19 mouse cellular contexts compared by ENCODE assay signal in genomic region chr3:136247331-136247730, GRCm38 (mm10).
A peak's percentile ranks its signal among the peaks of the same experiment; 100 is the strongest.
DNase-seq lines count a peak whose midpoint lies in the region; ATAC-seq and TF ChIP-seq lines count a peak whose summit lies in the region.
"Had no signal": no experiment of that assay in that cellular context is flagged by ENCODE, and none has a peak within 500 bp of the region (broad histone marks: within the 10 kb centered on the region; RNA-seq: fewer than 3 reads in every experiment).

No protein-coding gene starts in this region.

- dilution Hi-C loops in CH12.LX (cut with MboI; ENCODE audit: extremely low pct_ligation_motif_present, extremely low pct_unique_long_range_greater_than_20kb, low sequenced_read_pairs), result no loop called here

- TF ChIP-seq EP300 in CH12.LX (IDR thresholded peaks at IDR 0.05; ENCODE audit: low read length), result peak; percentile 100

- H3K9me3 ChIP-seq in CH12.LX (replicated peaks; ENCODE audit: low read length), result no peaks in the 10 kb centered on the region
- H3K9me3 ChIP-seq: heart, embryonic 13.5 days; hindbrain, embryonic 10.5 days; midbrain, embryonic 10.5 days; neural tube, embryonic 12.5 days had no signal

- H3K79me2 ChIP-seq in CH12.LX (replicated peaks; ENCODE audit: control insufficient read depth, extremely low read depth, insufficient read depth, poor library complexity, severe bottlenecking), result no peaks in the 10 kb centered on the region

- H3K9ac ChIP-seq in CH12.LX (ENCODE audit: insufficient read depth, low read depth), result no peak overlapping the region; the same call in 1 of the 2 replicates
- H3K9ac ChIP-seq: heart, embryonic 13.5 days; neural tube, embryonic 12.5 days had no signal

- peak; percentile 31 for ATAC-seq in megakaryocyte, adult 5-6 weeks (ENCODE audit: poor library complexity, severe bottlenecking)
- ATAC-seq: CD4-positive, CD25-positive, alpha-beta regulatory T cell, adult 4 months; forebrain, embryonic 14.5 days had no signal

- no peak overlapping the region for H3K4me3 ChIP-seq in CH12.LX (replicated peaks in 1 of 3; ENCODE audit: low read depth in 2 of 3, low read length in 2 of 3, poor library complexity in 1 of 3)
- H3K4me3 ChIP-seq: erythroblast, embryonic 14.5 days; heart, embryonic 13.5 days; hindbrain, embryonic 10.5 days; midbrain, embryonic 10.5 days; neural tube, embryonic 12.5 days had no signal

- peaks cover 21 to 63% of the 10 kb centered on the region in 2 experiments for H3K4me1 ChIP-seq in CH12.LX (ENCODE audit: control insufficient read depth in 1 of 2, insufficient read depth in 2 of 2)
- H3K4me1 ChIP-seq: heart, embryonic 13.5 days; midbrain, embryonic 10.5 days; neural tube, embryonic 12.5 days had no signal

- TF ChIP-seq RAD21 in CH12.LX (IDR thresholded peaks at IDR 0.05; ENCODE audit: low read depth, low read length), result peak; percentile 0; the same call in 1 of the 2 replicates

- H3K27ac ChIP-seq in CH12.LX (ENCODE audit: insufficient read depth, low read depth), result no peak overlapping the region
- H3K27ac ChIP-seq: heart, embryonic 13.5 days; hindbrain, embryonic 10.5 days; midbrain, embryonic 10.5 days; neural tube, embryonic 12.5 days had no signal

- in situ Hi-C loops in CH12.LX (cut with MboI; ENCODE audit: low pct_ligation_motif_present, low pct_unique_long_range_greater_than_20kb, low sequenced_read_pairs), result no loop called here

- no peak for TF ChIP-seq CTCF in CH12.LX (conservative IDR thresholded peaks at IDR 0.05 in 1 of 2, IDR thresholded peaks at IDR 0.05 in 1 of 2; ENCODE audit: low read depth in 2 of 2, low read length in 2 of 2)

- TF ChIP-seq POLR2A in CH12.LX (IDR thresholded peaks at IDR 0.05; ENCODE audit: low read depth, low read length), result no peak

- no peaks in the 10 kb centered on the region for H3K27me3 ChIP-seq in CH12.LX (replicated peaks)
- H3K27me3 ChIP-seq: heart, embryonic 13.5 days; neural tube, embryonic 12.5 days had no signal

- peaks cover 6 to 21% of the 10 kb centered on the region in 2 experiments for H3K36me3 ChIP-seq in CH12.LX (replicated peaks in 1 of 2; ENCODE audit: control insufficient read depth in 1 of 2, insufficient read depth in 1 of 2, low read length in 1 of 2)
- H3K36me3 ChIP-seq: heart, embryonic 13.5 days; hindbrain, embryonic 10.5 days; midbrain, embryonic 10.5 days; neural tube, embryonic 12.5 days had no signal

- DNase-seq in kidney, postnatal 14 days, result peak; percentile 1
- no peak for DNase-seq in kidney, adult 18-20 months
- DNase-seq in 416B (ENCODE audit: low read depth) (peak; percentile 8), CH12.LX (ENCODE audit: extremely low read depth) (peak; percentile 81), MN1 (ENCODE audit: low spot score) (no peak)
- DNase-seq in adrenal gland, postnatal 36 days, result no peak
- DNase-seq: cerebellum, adult 11 months; cerebellum, postnatal 25 days; right cerebral cortex, postnatal 14 days; thymus, postnatal 4 days had no signal

- H3K4me2 ChIP-seq in CH12.LX (ENCODE audit: insufficient read depth, low read depth, poor library complexity, severe bottlenecking), result 0 out of 2 replicates have a peak overlapping the region, but pooled peaks have one; percentile 32
- H3K4me2 ChIP-seq: heart, embryonic 13.5 days; liver, embryonic 11.5 days; neural tube, embryonic 12.5 days had no signal

TF ChIP-seq in CH12.LX, 34 proteins besides CTCF, POLR2A, EP300 and RAD21:
- TF ChIP-seq GABPA (IDR thresholded peaks at IDR 0.05; ENCODE audit: insufficient replicate concordance, low read depth, low read length), result no peak
- peak; percentile 67 for TF ChIP-seq JUN (IDR thresholded peaks at IDR 0.05; ENCODE audit: insufficient read depth, low read depth, low read length)
- TF ChIP-seq KAT2A (IDR thresholded peaks at IDR 0.05; ENCODE audit: insufficient replicate concordance, low read length), result no peak
- no peak for TF ChIP-seq ZKSCAN1 (IDR thresholded peaks at IDR 0.05; ENCODE audit: borderline replicate concordance, low read depth, low read length)
- no peak for TF ChIP-seq SIN3A (IDR thresholded peaks at IDR 0.05; ENCODE audit: low read length)
- TF ChIP-seq NELFE (IDR thresholded peaks at IDR 0.05; ENCODE audit: low read depth, low read length), result no peak
- TF ChIP-seq CHD1 (IDR thresholded peaks at IDR 0.05; ENCODE audit: low read depth, low read length), result no peak; the same call in 1 of the 2 replicates
- peak; percentile 87 for TF ChIP-seq ETS1 (conservative IDR thresholded peaks at IDR 0.05; ENCODE audit: low read depth, low read length)
- no peak; the same call in 1 of the 2 replicates for TF ChIP-seq ZNF384 (IDR thresholded peaks at IDR 0.05; ENCODE audit: low read depth, low read length)
- 0 out of 2 replicates have a peak, but pooled peaks have one; percentile 57 for TF ChIP-seq E2F4 (IDR thresholded peaks at IDR 0.05; ENCODE audit: insufficient replicate concordance, low read depth, low read length)
- peak; percentile 98 for TF ChIP-seq IRF4 (IDR thresholded peaks at IDR 0.05; ENCODE audit: low read depth, low read length)
- peak; percentile 83 for TF ChIP-seq CHD2 (IDR thresholded peaks at IDR 0.05; ENCODE audit: low read length)
- TF ChIP-seq ZC3H11A (IDR thresholded peaks at IDR 0.05; ENCODE audit: low read depth, low read length), result no peak
- TF ChIP-seq ELF1 (IDR thresholded peaks at IDR 0.05; ENCODE audit: low read depth, low read length), result no peak
- no peak; the same call in 1 of the 2 replicates for TF ChIP-seq MXI1 (IDR thresholded peaks at IDR 0.05; ENCODE audit: low read depth, low read length)
- peak; percentile 99 for TF ChIP-seq TCF12 (IDR thresholded peaks at IDR 0.05; ENCODE audit: low read depth, low read length)
- no peak for TF ChIP-seq USF1 (IDR thresholded peaks at IDR 0.05; ENCODE audit: low read depth, low read length)
- no peak for TF ChIP-seq MAZ (IDR thresholded peaks at IDR 0.05; ENCODE audit: low read depth, low read length)
- peak; percentile 81 for TF ChIP-seq JUND (conservative IDR thresholded peaks at IDR 0.05; ENCODE audit: low read depth, low read length)
- TF ChIP-seq PAX5 (IDR thresholded peaks at IDR 0.05; ENCODE audit: low read length), result no peak
- TF ChIP-seq ZMIZ1 (IDR thresholded peaks at IDR 0.05; ENCODE audit: low read depth, low read length), result no peak
- peak; percentile 74; the same call in 1 of the 2 replicates for TF ChIP-seq MAX (IDR thresholded peaks at IDR 0.05; ENCODE audit: low read length)
- no peak for TF ChIP-seq USF2 (conservative IDR thresholded peaks at IDR 0.05; ENCODE audit: low read depth, low read length)
- TF ChIP-seq RCOR1 (conservative IDR thresholded peaks at IDR 0.05; ENCODE audit: low read depth, low read length), result peak; percentile 92; the same call in 1 of the 2 replicates
- TF ChIP-seq UBTF (IDR thresholded peaks at IDR 0.05; ENCODE audit: low read depth, low read length), result no peak
- TF ChIP-seq TBP (conservative IDR thresholded peaks at IDR 0.05; ENCODE audit: low read depth, low read length), result no peak
- TF ChIP-seq MAFK (IDR thresholded peaks at IDR 0.05; ENCODE audit: insufficient replicate concordance, low read length), result peak; percentile 44; the same call in 1 of the 2 replicates
- peak; percentile 89 for TF ChIP-seq MEF2A (IDR thresholded peaks at IDR 0.05; ENCODE audit: borderline replicate concordance, low read depth, low read length)
- TF ChIP-seq MYC (IDR thresholded peaks at IDR 0.05; ENCODE audit: low read depth, low read length), result peak; percentile 90
- TF ChIP-seq SMC3 (IDR thresholded peaks at IDR 0.05; ENCODE audit: low read depth, low read length), result no peak; the same call in 1 of the 2 replicates
- peak; percentile 83 for TF ChIP-seq BHLHE40 (IDR thresholded peaks at IDR 0.05; ENCODE audit: low read depth, low read length)
- no peak for TF ChIP-seq POLR2AphosphoS2 (IDR thresholded peaks at IDR 0.05; ENCODE audit: low read depth, low read length)
- no peak for TF ChIP-seq HCFC1 (IDR thresholded peaks at IDR 0.05; ENCODE audit: low read depth, low read length)
- TF ChIP-seq NRF1 (IDR thresholded peaks at IDR 0.05; ENCODE audit: low read depth, low read length), result no peak

Comparison
In these comparisons a context has a peak if more than half of its experiments do, and no peak if none do; other contexts are left out.
1. DNase-seq: peak in kidney, postnatal 14 days (single experiment), 416B (single experiment) and CH12.LX (single experiment); none in kidney, adult 18-20 months (single experiment), adrenal gland, postnatal 36 days (0 of 2) and MN1 (single experiment).